Mouse (Mus musculus) megakaryocyte, embryonic 14.5 days (primary cell): ENCODE data around the gene Sprr4.

Experiments
- FLI1 ChIP-seq: IDR thresholded peaks from 2 replicates; pipeline ENCODE4 v1.6.1; 2012; ENCODE audit warnings: low read length, inconsistent platforms, mixed read lengths
- GATA1 ChIP-seq: IDR thresholded peaks from 3 replicates; pipeline ENCODE4 v1.6.1; 2012; ENCODE audit warnings: mixed read lengths, low read length, inconsistent platforms, borderline replicate concordance

- TF ChIP-seq GATA1 (no peak), FLI1 (no peak)
Measured at GRCm38 (mm10) chr3:92508185-92508584, 7.9 kb upstream of the Sprr4 start.
